Mouse (Mus musculus): Measurements from ENCODE around the gene Akap8.
A peak's percentile ranks its signal among the peaks of the same experiment; 100 is the strongest.

The Akap8 gene

DNA sequence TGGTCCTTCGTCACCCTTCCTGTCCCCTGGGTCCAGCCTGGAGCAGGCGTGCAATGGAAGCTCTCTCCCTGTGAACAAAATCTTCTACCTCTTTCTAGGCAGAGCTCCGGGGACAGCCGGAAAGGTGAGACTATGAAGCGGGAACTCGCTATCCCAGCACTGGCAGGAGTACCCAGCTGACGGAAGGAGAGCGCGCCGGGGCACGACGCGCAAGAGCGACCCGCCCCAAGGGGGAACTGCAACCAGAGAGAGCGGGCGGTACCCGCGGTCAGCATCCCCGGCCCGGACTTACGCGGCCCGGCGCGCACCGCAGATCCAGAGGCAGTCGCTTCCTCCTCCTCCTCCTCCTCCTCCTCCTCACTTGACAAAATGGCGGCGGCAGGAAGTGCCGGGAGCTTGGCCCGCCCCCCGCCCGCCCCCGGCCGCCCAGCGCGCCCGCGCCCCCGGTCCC, 37.2 kb downstream of the Akap8 start:
- DNase-seq (ENCODE audit: low spot score): peak; percentile 36

DNA sequence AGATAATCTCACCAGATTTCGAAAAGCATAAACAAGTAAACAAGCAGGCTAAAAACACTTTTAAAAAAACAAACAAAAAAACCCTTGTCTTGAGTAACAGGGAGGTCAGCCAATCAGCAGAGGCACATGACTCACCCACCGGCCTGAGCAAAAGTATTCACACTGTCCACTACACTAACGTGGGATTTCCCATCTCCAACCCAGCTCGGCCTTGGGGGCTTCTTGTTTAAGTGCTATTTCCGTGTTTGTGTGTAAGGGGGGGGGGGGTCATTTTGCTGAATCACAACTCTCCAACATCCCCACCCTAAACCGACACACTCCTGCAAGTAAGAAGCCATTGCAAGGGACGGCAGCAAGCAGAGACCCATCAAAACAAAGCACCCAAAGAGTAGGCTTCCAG, 37.7 kb downstream of the Akap8 start:
- DNase-seq (ENCODE audit: low spot score): no peak

GRCm38 (mm10) chr17:32281611-32282310, 39.3 kb downstream of the Akap8 start:
- DNase-seq (ENCODE audit: low spot score): no peak

GRCm38 (mm10) chr17:32281126-32281525, 39.9 kb downstream of the Akap8 start:
- no peak for DNase-seq (ENCODE audit: low spot score)

DNA sequence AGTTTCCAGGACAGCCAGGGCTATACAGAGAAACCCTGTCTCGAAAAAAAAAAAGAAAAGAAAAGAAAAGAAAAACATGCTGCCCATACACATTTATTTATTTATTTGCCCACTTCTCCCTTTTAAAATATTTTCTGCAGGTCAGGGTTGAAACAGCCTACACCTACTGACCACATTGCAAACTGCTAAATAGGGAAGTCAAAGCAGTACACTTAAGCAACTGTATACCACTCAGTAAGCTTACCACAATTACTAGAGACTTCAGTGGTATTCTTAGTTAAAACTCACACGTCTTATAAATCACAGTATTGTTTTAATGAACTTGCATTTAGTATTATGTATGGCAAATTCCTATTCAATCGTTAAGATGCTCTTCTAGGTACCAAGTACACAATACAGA, 40.5 kb downstream of the Akap8 start:
- DNase-seq (ENCODE audit: low spot score): no peak

DNA sequence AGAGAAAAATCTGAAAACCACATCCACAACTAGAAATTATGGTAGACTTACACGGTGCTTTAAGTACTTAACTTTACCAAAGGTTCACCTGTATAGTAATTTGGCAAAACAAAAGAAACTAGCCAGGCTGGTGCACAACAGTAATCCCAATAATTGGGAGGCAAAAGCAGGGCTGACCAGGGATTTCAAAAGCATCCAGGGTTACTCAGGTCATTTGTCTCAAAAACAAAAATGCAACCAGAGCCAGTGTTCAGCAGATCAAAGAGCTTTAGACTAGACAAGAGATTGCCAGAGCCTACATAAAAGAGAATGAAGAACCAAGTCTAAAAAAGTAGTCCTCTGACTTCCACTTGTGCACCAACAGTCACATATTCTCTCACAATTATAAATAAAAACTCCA, 43.8 kb downstream of the Akap8 start:
- DNase-seq (ENCODE audit: low spot score): no peak

DNA sequence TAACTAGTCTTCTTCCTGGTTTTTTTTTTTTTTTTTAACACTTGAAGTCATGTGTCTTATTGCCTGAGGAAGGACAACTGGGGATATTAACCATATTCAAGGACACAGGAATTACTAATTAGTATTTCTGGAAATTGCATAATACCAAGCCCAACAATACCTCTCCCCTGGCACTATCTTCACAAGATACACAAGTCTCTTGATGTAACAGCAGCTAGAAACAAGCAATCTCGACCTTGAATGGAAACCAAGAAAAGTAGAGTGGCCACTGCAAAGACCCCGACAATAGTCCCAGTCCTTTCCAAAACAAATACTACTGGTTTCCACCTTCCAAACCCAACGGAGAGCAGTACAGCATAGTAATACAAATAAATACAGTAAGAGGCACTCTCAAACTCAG, 45.5 kb downstream of the Akap8 start:
- DNase-seq (ENCODE audit: low spot score): no peak

DNA sequence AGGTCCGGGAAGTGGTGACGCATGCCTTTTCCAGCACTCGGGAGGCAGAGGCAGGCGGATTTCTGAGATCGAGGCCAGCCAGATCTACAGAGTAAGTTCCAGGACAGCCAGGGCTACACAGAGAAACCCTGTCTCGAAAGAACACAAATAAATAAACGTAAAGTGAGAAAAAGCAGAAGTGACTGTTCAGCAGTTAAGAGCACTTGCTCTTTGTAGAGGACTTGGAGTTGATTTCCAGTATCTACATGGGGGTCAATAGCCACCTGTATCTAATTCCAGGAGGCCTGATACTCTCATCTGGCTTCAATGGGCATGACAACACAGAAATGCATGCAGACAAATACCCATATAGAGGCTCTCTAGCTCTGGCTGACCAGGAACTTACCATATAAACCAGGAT, 51.9 kb downstream of the Akap8 start:
- no peak for DNase-seq (ENCODE audit: low spot score)

GRCm38 (mm10) chr17:32268540-32268960, 52.5 kb downstream of the Akap8 start:
- peak; percentile 35 for DNase-seq (ENCODE audit: low spot score)

- no peak for DNase-seq (ENCODE audit: low spot score)
These were observed 52.9 kb downstream of the Akap8 start for GRCm38 (mm10) chr17:32268096-32268495.

DNA sequence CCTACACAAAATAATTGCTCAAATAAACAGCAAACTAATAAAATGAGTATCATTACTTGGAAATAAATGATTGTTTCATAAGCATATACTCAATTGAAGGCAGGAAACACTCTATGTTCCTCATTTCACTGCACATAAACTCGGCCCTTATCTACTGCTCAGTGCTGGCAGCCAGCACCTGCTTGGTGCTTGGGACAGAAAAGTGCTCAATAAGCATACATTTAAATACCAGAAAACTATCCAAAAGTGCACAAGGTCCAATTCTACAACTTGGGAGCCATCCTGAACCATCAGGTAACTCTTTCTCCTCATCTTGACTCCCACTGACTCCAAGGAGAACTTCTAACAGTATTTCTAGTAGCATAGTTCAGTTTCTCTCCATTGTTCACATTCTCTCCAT, 53.4 kb downstream of the Akap8 start:
- no peak for DNase-seq (ENCODE audit: low spot score)

DNA sequence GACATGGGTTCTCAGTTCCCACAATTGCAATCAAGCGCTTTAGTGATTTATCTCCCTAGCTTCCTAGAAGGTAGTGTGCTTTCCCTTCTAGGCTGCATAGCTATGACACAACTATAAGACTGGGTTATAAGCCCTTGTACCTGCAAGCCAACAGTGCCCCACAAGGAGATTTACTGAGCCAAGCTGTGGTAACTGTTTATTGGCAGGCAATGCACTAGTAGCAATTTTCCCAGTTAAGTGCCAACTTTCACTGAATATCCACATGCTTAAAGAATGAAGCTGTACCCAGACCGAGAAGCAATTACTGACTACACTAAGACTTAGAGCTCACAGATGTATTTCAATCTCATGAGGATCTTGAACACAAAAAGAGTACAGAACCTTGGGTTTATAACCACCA, 57.4 kb downstream of the Akap8 start:
- DNase-seq (ENCODE audit: low spot score): no peak

DNA sequence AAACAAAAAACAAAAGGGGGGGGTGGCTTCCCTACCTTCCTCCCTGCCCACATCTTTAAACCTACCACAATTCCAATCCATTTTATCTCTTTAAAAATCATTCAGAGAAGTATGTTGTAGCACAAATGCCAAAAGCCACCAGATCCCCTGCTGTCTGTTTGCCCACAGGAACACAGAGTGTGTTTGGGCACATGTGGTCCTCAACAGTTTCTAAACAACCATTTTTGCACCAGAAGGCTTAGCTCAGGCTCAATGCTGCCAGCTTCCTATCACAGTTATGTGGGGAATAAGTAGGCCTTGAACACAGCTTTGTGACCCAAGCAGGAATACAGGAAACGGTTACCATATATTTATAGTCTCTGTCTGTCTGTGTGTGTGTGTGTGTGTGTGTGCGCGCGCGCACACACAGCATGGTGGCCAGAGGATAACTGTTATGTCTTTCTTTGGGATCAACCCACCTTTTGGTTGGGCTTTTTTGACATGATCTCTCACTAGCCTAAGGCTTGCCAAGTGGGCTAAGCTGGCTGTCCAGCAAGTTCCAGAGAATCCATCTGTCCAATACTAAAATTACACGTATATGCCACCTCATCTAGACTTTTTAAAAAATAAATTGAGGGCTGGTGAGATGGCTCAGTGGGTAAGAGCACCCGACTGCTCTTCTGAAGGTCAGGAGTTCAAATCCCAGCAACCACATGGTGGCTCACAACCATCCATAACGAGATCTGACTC, 58.0 kb downstream of the Akap8 start:
- DNase-seq (ENCODE audit: low spot score): no peak

GRCm38 (mm10) chr17:32258869-32259268, 62.2 kb downstream of the Akap8 start:
- DNase-seq (ENCODE audit: low spot score): no peak

GRCm38 (mm10) chr17:32257944-32258343, 63.1 kb downstream of the Akap8 start:
- DNase-seq (ENCODE audit: low spot score): no peak

DNA sequence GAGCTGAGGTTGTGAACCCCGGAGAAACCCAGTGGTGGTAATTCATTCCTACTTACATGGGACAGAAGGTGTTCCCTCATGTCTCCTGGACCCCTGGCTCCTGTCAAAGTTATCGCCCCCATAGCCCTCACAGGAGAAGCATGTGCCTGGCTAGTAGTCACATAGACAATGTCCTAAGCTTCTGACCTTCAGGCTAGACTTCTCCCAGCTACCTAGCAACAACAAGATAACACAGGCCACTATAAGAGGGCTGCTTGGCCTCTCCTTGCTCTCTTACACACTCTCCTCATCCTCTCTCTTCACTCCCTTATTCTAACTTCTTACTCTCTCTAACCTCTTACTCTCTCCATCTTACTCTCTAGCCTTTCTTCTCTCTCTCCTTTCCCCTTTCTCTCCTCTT, 63.6 kb downstream of the Akap8 start:
- no peak for DNase-seq (ENCODE audit: low spot score)

- DNase-seq (ENCODE audit: low spot score): no peak
These were observed 64.1 kb downstream of the Akap8 start for GRCm38 (mm10) chr17:32256896-32257295.
